Mouse (Mus musculus) neural tube, embryonic 14.5 days (tissue): Measurements from ENCODE around the gene Siva1. TPM values are rescaled to one million over a fixed set of nuclear protein-coding genes. Genes with fewer than 3 reads are reported as not detected.

Source experiments
- ATAC-seq: fragments of 200-750 bp; cut with Nextera tagmentation; 2 replicates; pipeline ENCODE4 v1.8.0; 2017; ENCODE audit warnings: low read depth, mild to moderate bottlenecking, moderate TSS enrichment, moderate library complexity
- H3K27ac ChIP-seq: fragments of 300-500 bp; sonication (generic); 2 replicates; pipeline ENCODE4 v1.5.1; 2014; ENCODE audit warnings: low read depth, mild to moderate bottlenecking, control low read depth, low read length, moderate library complexity, mixed read lengths
- H3K27me3 ChIP-seq: fragments of 300-500 bp; sonication (generic); 2 replicates; pipeline ENCODE4 v1.6.1; 2014; ENCODE audit warnings: low read length; ENCODE audit not compliant: control insufficient read depth, insufficient read depth
- H3K36me3 ChIP-seq: fragments of 300-500 bp; sonication (generic); 2 replicates; pipeline ENCODE4 v1.6.1; 2014; ENCODE audit warnings: low read length, mixed read lengths; ENCODE audit not compliant: control insufficient read depth, insufficient read depth
- H3K4me1 ChIP-seq: fragments of 300-500 bp; sonication (generic); 2 replicates; pipeline ENCODE4 v1.6.1; 2014; ENCODE audit warnings: low read length; ENCODE audit not compliant: control insufficient read depth, insufficient read depth
- H3K4me2 ChIP-seq: fragments of 300-500 bp; sonication (generic); 2 replicates; pipeline ENCODE4 v1.6.1; 2014; ENCODE audit warnings: mild to moderate bottlenecking, low read depth, low read length, control low read depth
- H3K4me3 ChIP-seq: fragments of 300-500 bp; sonication (generic); 2 replicates; pipeline ENCODE4 v1.5.1; 2014; ENCODE audit warnings: low read depth, low read length, control low read depth, mixed read lengths
- H3K9ac ChIP-seq: fragments of 300-500 bp; sonication (generic); replicated peaks from 2 replicates; pipeline ENCODE4 v1.6.1; 2014; ENCODE audit warnings: low read depth, mild to moderate bottlenecking, control low read depth, low read length, mixed read lengths
- H3K9me3 ChIP-seq: fragments of 300-500 bp; sonication (generic); 2 replicates; pipeline ENCODE4 v1.6.1; 2016; ENCODE audit warnings: low read length; ENCODE audit not compliant: control insufficient read depth
- whole genome bisulfite sequencing: fragments of 180-500 bp; shearing (Covaris S2); extraction: QIAGEN DNeasy Blood & Tissue Kit; methylation state at CpG from one replicate; pipeline ENCODE4 v1.1.7; 2014; 5-methylcytosine and 5-hydroxymethylcytosine counted together
- polyA plus RNA-seq: library from polyadenylated mRNA; unstranded; fragments of >200 nt; fragmentation: Nextera tagmentation; extraction: Ambion mirVana; gene quantifications from 2 replicates; pipeline ENCODE4 v1.2.1, GENCODE M21; 2014

Siva1 gene
- polyA plus RNA-seq: 44.7 and 46.8 TPM in 2 replicates

DNA sequence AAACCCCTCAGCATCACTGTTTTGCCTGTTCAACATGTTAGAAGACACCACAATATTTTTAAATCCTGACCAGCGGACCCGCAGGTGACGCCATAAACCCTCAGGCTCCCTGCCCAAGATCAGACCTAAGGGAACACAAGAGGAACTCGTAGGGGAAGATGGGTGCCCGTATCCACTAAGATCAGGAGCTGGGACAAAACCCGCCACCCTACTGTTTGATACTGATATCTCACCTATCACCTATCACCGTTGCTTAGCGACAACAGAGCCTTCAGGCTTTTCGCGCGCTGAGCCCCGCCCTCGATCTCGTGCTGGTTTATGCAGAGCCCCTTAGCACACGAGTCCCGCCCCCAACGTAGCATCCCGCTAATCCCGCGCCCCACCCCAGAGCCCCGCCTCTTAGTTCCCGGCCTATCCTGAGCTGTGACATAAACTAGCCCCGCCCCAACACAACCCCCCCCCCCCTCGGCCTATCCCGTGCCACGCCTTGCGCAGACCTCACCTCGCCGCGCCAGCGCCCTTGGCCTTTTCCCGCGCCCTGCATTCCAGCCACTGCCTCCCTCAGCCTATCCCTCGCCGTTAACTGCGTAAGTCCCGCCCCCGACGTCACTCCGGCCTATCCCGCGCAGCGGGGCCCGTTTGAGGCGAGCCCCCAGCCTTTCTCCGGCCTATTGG lies at the start of gene Siva1:
Gene Siva1 (plus strand): TSS at position 500 of the 675 bp plus-strand sequence.
- Histone ChIP-seq H3K9me3 (no peaks in the 10 kb centered on the region), H3K4me1 (peaks cover 14% of the 10 kb centered on the region), H3K27ac (peak within 1 kb of the TSS; percentile 80), H3K4me2 (peak within 1 kb of the TSS; percentile 88), H3K27me3 (no peaks in the 10 kb centered on the region), H3K9ac (peak within 1 kb of the TSS; percentile 66), H3K36me3 (0 out of 2 replicates have a peak, but pooled peaks cover 3% of the 10 kb centered on the region), H3K4me3 (peak within 1 kb of the TSS; percentile 64)
- under 1% methylated on average over 35 of the region's 46 CpGs for WGBS
- ATAC-seq: peak; percentile 96

GRCm38 (mm10) chr12:112594989-112595388 lies 49.5 kb upstream of the Siva1 start:
- no peak for ATAC-seq
- Histone ChIP-seq H3K36me3 (no peaks in the 10 kb centered on the region), H3K27me3 (no peaks in the 10 kb centered on the region), H3K4me3 (no peak overlapping the region), H3K9ac (no peak overlapping the region), H3K9me3 (no peaks in the 10 kb centered on the region), H3K4me2 (no peak overlapping the region), H3K4me1 (peaks cover 12% of the 10 kb centered on the region), H3K27ac (peak overlapping the region; percentile 44; the same call in 1 of the 2 replicates)
- WGBS: 41% methylated on average over 4 of the region's 4 CpGs

DNA sequence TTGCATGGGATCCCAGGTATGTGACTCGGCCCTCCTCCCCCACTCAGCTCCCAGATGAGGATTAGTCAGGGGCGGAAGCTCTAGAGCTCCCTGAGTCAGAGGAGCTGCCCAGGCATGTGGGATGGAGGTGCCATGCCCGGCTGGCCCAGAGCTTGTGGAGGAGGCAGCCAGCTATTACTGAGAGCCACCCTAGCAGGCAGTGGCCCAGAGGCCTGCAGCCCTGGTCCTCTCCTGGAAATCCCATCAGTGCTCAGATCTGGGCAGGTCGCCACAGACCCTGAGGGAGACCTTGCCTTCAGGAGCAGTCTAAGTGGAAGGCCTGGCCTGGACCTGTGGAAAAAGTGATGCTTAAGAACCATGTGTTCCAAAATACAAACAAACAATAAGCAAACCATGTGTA lies 48.9 kb upstream of the Siva1 start:
- H3K36me3 ChIP-seq: no peaks in the 10 kb centered on the region
- H3K4me2 ChIP-seq: no peak overlapping the region
- peaks cover 12% of the 10 kb centered on the region for H3K4me1 ChIP-seq
- ATAC-seq: no peak
- WGBS: 77% methylated on average over 4 of the region's 4 CpGs
- no peak overlapping the region for H3K27ac ChIP-seq
- H3K9ac ChIP-seq: no peak overlapping the region
- no peaks in the 10 kb centered on the region for H3K27me3 ChIP-seq
- no peaks in the 10 kb centered on the region for H3K9me3 ChIP-seq
- no peak overlapping the region for H3K4me3 ChIP-seq

DNA sequence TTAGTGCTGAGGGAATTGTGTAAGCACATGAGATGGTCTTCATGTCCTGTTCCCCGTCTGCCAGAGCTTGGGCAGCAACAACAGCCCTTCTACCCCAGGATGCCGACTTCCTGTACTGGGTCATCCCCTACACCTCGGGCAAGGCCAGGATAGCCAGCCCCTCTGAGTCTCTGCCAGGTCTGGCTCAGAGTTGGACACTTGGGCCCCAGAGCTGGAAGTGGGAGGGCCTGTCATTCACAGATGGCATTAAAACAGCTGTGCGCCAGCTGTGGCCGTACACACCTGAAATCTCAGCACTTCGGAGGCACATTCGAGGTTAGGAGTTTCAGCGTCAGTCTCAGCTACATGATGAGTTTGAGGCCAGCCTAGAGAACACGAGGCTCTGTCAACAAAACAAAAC lies 48.0 kb upstream of the Siva1 start:
- Histone ChIP-seq H3K4me3 (no peak overlapping the region), H3K9me3 (no peaks in the 10 kb centered on the region), H3K27me3 (no peaks in the 10 kb centered on the region), H3K4me2 (no peak overlapping the region), H3K27ac (no peak overlapping the region), H3K36me3 (no peaks in the 10 kb centered on the region), H3K9ac (no peak overlapping the region), H3K4me1 (peaks cover 12% of the 10 kb centered on the region)
- ATAC-seq: no peak
- WGBS: 77% methylated on average over 9 of the region's 9 CpGs

GRCm38 (mm10) chr12:112596891-112597500 lies 47.5 kb upstream of the Siva1 start:
- no peak for ATAC-seq
- no peak overlapping the region for H3K27ac ChIP-seq

GRCm38 (mm10) chr12:112597618-112598017 lies 46.9 kb upstream of the Siva1 start:
- Histone ChIP-seq H3K4me2 (no peak overlapping the region), H3K4me1 (peaks cover 12% of the 10 kb centered on the region), H3K4me3 (no peak overlapping the region), H3K9me3 (no peaks in the 10 kb centered on the region), H3K9ac (no peak overlapping the region), H3K36me3 (no peaks in the 10 kb centered on the region), H3K27me3 (no peaks in the 10 kb centered on the region), H3K27ac (no peak overlapping the region)
- ATAC-seq: no peak
- WGBS: 83% methylated on average over 8 of the region's 8 CpGs

More at GRCm38 (mm10) chr12:112596891-112597500, 47.5 kb upstream of the Siva1 start:
- Histone ChIP-seq H3K27me3 (no peaks in the 10 kb centered on the region), H3K4me3 (no peak overlapping the region), H3K36me3 (no peaks in the 10 kb centered on the region), H3K9ac (no peak overlapping the region), H3K4me1 (peaks cover 12% of the 10 kb centered on the region), H3K9me3 (no peaks in the 10 kb centered on the region), H3K4me2 (no peak overlapping the region)
- WGBS: 69% methylated on average over 14 of the region's 14 CpGs

GRCm38 (mm10) chr12:112599198-112599597 lies 45.3 kb upstream of the Siva1 start:
- Histone ChIP-seq H3K4me1 (peaks cover 11% of the 10 kb centered on the region), H3K4me2 (no peak overlapping the region), H3K36me3 (no peaks in the 10 kb centered on the region), H3K9ac (no peak overlapping the region), H3K27me3 (no peaks in the 10 kb centered on the region), H3K4me3 (no peak overlapping the region), H3K9me3 (no peaks in the 10 kb centered on the region), H3K27ac (no peak overlapping the region)
- WGBS: 52% methylated on average over 4 of the region's 4 CpGs
- no peak for ATAC-seq

- Histone ChIP-seq H3K4me1 (peaks cover 4% of the 10 kb centered on the region), H3K4me2 (no peak overlapping the region), H3K27me3 (no peaks in the 10 kb centered on the region), H3K9me3 (no peaks in the 10 kb centered on the region), H3K4me3 (no peak overlapping the region), H3K36me3 (no peaks in the 10 kb centered on the region), H3K9ac (no peak overlapping the region), H3K27ac (no peak overlapping the region)
- ATAC-seq: no peak
- WGBS: 80% methylated on average over 30 of the region's 30 CpGs
Measured at GRCm38 (mm10) chr12:112599942-112600611, 44.4 kb upstream of the Siva1 start.

DNA sequence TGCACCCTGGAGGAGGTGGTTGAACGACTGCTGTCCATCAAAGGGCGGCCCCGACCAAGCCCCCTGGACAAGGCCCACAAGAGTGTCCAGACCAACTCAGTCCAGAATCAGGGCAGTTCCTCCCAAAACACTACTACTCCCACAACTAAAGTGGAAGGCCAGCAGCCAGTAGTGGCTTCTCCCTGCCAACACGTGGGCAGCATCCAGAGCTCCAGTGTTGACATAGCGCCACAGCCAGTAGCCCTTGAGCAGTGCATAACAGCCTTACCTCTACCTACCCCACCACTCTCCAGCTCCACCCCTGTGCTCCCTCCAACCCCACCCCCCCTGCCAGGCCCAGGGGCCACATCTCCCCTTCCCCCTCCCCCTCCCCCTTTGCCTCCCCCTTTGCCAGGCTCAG lies 40.5 kb upstream of the Siva1 start:
- no peak overlapping the region for H3K4me3 ChIP-seq
- ATAC-seq: no peak
- no peak overlapping the region for H3K9ac ChIP-seq
- H3K4me1 ChIP-seq: 0 out of 2 replicates have a peak, but pooled peaks cover 2% of the 10 kb centered on the region
- no peaks in the 10 kb centered on the region for H3K36me3 ChIP-seq
- no peak overlapping the region for H3K4me2 ChIP-seq
- no peak overlapping the region for H3K27ac ChIP-seq
- no peaks in the 10 kb centered on the region for H3K9me3 ChIP-seq
- H3K27me3 ChIP-seq: no peaks in the 10 kb centered on the region
- 89% methylated on average over 5 of the region's 5 CpGs for WGBS
